Mouse (Mus musculus) cerebellum, adult 8-10 months (tissue): ENCODE measurements around the gene Olfr813.
"Not testable (repeated sequence)": the region's sequence is repeated elsewhere in the genome, so short reads cannot be mapped to it uniquely, and the experiment has no call there.

Experiments used
- DNase-seq: peaks from one replicate; pipeline ENCODE4 v3.0.0; 2022

The Olfr813 gene

GRCm38 (mm10) chr10:129855067-129855466 lies at the start of gene Olfr813:
TSS of gene Olfr813 (plus strand) at chr10:129855367.
- DNase-seq, result no peak

GRCm38 (mm10) chr10:129845994-129846393 lies 9.2 kb upstream of the Olfr813 start, which contains the start of gene Olfr812:
TSS of gene Olfr812 (minus strand) at chr10:129846094.
- no peak for DNase-seq

- no peak for DNase-seq
Measured at GRCm38 (mm10) chr10:129847343-129847742, 7.8 kb upstream of the Olfr813 start.

- not testable (repeated sequence) for DNase-seq
Measured at GRCm38 (mm10) chr10:129879751-129880150, 24.6 kb downstream of the Olfr813 start, which contains the start of gene Olfr814. TSS of gene Olfr814 (minus strand) at chr10:129879851.

DNA sequence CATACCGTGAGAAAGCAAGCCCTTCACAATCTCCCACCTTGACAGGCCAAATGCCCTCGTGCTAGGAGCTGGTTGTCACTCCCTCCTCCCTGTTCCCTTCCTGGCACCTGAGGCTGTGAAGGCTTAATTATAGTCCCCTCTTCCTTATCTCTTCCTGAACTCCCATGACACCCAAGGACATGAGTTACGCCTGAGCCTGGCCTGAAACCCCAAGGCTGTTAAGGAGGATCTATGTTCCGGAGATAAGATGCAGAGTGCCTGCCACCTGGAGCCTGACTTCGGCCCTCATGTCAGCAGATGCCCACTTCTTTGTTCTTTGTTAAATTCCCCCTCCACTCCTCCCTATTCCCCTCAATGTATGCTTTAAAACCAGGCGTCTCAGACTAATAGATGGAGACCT lies 30.3 kb downstream of the Olfr813 start:
- not testable (repeated sequence) for DNase-seq

DNA sequence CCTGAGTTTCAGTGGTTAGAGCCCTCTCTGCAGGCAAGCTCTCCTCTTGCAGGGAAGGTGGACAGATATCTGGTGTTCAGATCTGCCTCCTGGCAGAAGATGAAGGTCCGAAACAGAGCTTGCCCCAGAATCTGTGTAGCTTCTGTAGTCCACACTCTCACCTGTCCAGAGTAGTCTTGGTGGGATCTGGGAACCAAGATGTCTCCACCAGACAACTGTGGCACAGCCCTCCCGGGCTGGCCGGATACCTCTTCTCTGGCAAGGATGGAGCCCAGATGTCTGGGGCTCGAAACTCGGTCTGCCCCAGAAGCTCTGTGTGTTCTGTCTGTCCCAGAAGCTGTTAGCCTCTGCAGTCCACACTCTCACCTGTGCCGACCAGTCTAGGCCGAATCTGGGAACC lies 30.8 kb downstream of the Olfr813 start:
- DNase-seq, result no peak

GRCm38 (mm10) chr10:129905767-129906166 lies 50.6 kb downstream of the Olfr813 start, which contains the start of gene Olfr815:
TSS of gene Olfr815 (minus strand) at chr10:129905867.
- not testable (repeated sequence) for DNase-seq
